Mouse (Mus musculus): Measurements from ENCODE around the gene Gm14412. TPM values are rescaled to one million over a fixed set of nuclear protein-coding genes. Genes with fewer than 3 reads are reported as not detected.

Gm14412 gene
- not detected in 4 replicates for total RNA-seq (2023; ENCODE audit: inconsistent age)

GRCm38 (mm10) chr2:177324257-177324733 lies at the start of gene Gm14412:
Gene Gm14412 (minus strand): TSS chr2:177324307.

DNA sequence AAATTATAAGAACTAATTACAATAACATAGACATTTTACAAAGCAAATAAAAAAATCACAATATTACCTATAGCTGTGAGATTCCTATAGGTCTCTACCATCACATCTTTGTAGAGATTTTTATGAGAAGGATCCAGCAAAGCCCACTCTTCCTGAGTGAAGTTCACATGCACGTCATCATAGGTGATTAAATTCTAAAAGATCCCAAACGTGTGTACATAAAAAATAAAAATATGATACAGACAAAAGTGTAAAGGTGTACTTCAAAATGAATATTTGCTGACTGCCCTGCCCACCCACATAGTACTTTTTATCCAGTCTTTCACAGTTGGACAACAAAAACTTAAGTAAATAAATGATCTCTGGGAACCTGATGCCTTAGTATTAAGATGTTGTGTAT lies 57.2 kb downstream of the Gm14412 start, which contains the start of gene Gm14409:
Gene Gm14409 (minus strand): TSS at position 101 of the 400 bp plus-strand sequence.

Other genes starting within 250 kb of the Gm14412 start
- not detected in 4 replicates for gene Gm14401, start 250.0 kb downstream of the Gm14412 start, total RNA-seq (2023; ENCODE audit: inconsistent age)
- gene Gm14410, start 117.9 kb downstream of the Gm14412 start, total RNA-seq (2023; ENCODE audit: inconsistent age), result 3.1 to 7.3 TPM (median 5.4 TPM) in 3 of 4 replicates, not detected in the other
- not detected in 4 replicates for gene Gm14409, start 57.3 kb downstream of the Gm14412 start, total RNA-seq (2023; ENCODE audit: inconsistent age)
- 0.55 to 3.1 TPM (median 2.0 TPM) in 4 replicates for gene Gm14418, start 74.0 kb upstream of the Gm14412 start, total RNA-seq (2023; ENCODE audit: inconsistent age)
- gene Zfp970, start 140.4 kb upstream of the Gm14412 start, total RNA-seq (2023; ENCODE audit: inconsistent age), result 1.5 to 2.9 TPM (median 2.3 TPM) in 4 replicates
- gene Gm14403, start 173.9 kb upstream of the Gm14412 start, total RNA-seq (2023; ENCODE audit: inconsistent age), result 2.1 to 4.7 TPM (median 3.3 TPM) in 4 replicates